Mouse (Mus musculus) CH12.LX (cell line): ENCODE measurements around the gene Nfic. TPM values are rescaled to one million over a fixed set of nuclear protein-coding genes. Genes with fewer than 3 reads are reported as not detected.

Experiments used
- DNase-seq: peaks from one replicate; pipeline ENCODE4 v3.0.0-alpha.2; 2013; ENCODE audit errors: extremely low read depth
- H3K27ac ChIP-seq: 2 replicates; pipeline ENCODE4 v1.5.1; 2012; ENCODE audit warnings: low read depth, mild to moderate bottlenecking, control low read depth, moderate library complexity; ENCODE audit not compliant: insufficient read depth
- H3K27me3 ChIP-seq: replicated peaks from 2 replicates; pipeline ENCODE3; 2012; ENCODE audit warnings: inconsistent platforms
- H3K36me3 ChIP-seq, 2 experiments: replicated peaks in 1 of 2; 2 replicates each; pipeline versions ENCODE3 to v1.6.1; 2012; ENCODE audit warnings: inconsistent platforms in 1 of 2, low read length in 1 of 2, mild to moderate bottlenecking in 1 of 2, mixed read lengths in 1 of 2, moderate library complexity in 1 of 2; ENCODE audit not compliant: control insufficient read depth in 1 of 2, insufficient read depth in 1 of 2
- H3K4me1 ChIP-seq, 2 experiments: 2 replicates each; pipeline ENCODE4 v1.6.1; 2012; ENCODE audit warnings: inconsistent platforms in 1 of 2, moderate library complexity in 1 of 2; ENCODE audit not compliant: insufficient read depth in 2 of 2, control insufficient read depth in 1 of 2
- H3K4me2 ChIP-seq: 2 replicates; pipeline ENCODE4 v1.6.1; 2012; ENCODE audit warnings: low read depth, mild to moderate bottlenecking, control low read depth; ENCODE audit not compliant: poor library complexity, insufficient read depth, severe bottlenecking
- H3K4me3 ChIP-seq, 3 experiments: fragments of 150-350 bp in 1 of 3; sonication (generic) in 1 of 3; replicated peaks in 1 of 3; 2 replicates each; pipeline versions ENCODE3 to v1.5.1; 2011 to 2012; ENCODE audit warnings: low read depth in 2 of 3, low read length in 2 of 3, mild to moderate bottlenecking in 2 of 3, moderate library complexity in 2 of 3, control low read depth in 1 of 3, improper control_type of control experiment in 1 of 3, inconsistent platforms in 1 of 3, mixed read lengths in 1 of 3; ENCODE audit not compliant: poor library complexity in 1 of 3
- H3K79me2 ChIP-seq: replicated peaks from 2 replicates; pipeline ENCODE4 v1.6.1; 2012; ENCODE audit warnings: mild to moderate bottlenecking, moderate library complexity; ENCODE audit not compliant: control insufficient read depth, poor library complexity, insufficient read depth, severe bottlenecking; ENCODE audit errors: extremely low read depth
- H3K9ac ChIP-seq: 2 replicates; pipeline ENCODE4 v1.6.1; 2012; ENCODE audit warnings: low read depth, mild to moderate bottlenecking, control low read depth, moderate library complexity; ENCODE audit not compliant: insufficient read depth
- H3K9me3 ChIP-seq: replicated peaks from 2 replicates; pipeline ENCODE3; 2012; ENCODE audit warnings: low read length, inconsistent platforms, mixed read lengths
- BHLHE40 ChIP-seq: IDR thresholded peaks from 2 replicates; pipeline ENCODE4 v1.6.1; 2011; ENCODE audit warnings: mild to moderate bottlenecking, low read depth, low read length, improper control_type of control experiment
- EP300 ChIP-seq: IDR thresholded peaks from 2 replicates; pipeline ENCODE4 v1.6.1; 2011; ENCODE audit warnings: low read length, improper control_type of control experiment
- IRF4 ChIP-seq: IDR thresholded peaks from 2 replicates; pipeline ENCODE4 v1.6.1; 2014; ENCODE audit warnings: low read depth, mild to moderate bottlenecking, inconsistent platforms, low read length, improper control_type of control experiment
- MAFK ChIP-seq: IDR thresholded peaks from 2 replicates; pipeline ENCODE4 v1.6.1; 2011; ENCODE audit warnings: low read length, improper control_type of control experiment; ENCODE audit not compliant: insufficient replicate concordance
- MAZ ChIP-seq: IDR thresholded peaks from 2 replicates; pipeline ENCODE4 v1.6.1; 2012; ENCODE audit warnings: low read depth, mild to moderate bottlenecking, inconsistent platforms, low read length, improper control_type of control experiment, moderate library complexity
- MXI1 ChIP-seq: IDR thresholded peaks from 2 replicates; pipeline ENCODE4 v1.6.1; 2011; ENCODE audit warnings: mild to moderate bottlenecking, low read depth, low read length, improper control_type of control experiment
- POLR2AphosphoS2 ChIP-seq: IDR thresholded peaks from 2 replicates; pipeline ENCODE4 v1.6.1; 2011; ENCODE audit warnings: low read depth, low read length, improper control_type of control experiment
- TCF12 ChIP-seq: IDR thresholded peaks from 2 replicates; pipeline ENCODE4 v1.6.1; 2014; ENCODE audit warnings: low read depth, mild to moderate bottlenecking, inconsistent platforms, low read length, improper control_type of control experiment
- USF2 ChIP-seq: conservative IDR thresholded peaks from 2 replicates; pipeline ENCODE4 v1.6.1; 2011; ENCODE audit warnings: low read depth, low read length, improper control_type of control experiment
- ZKSCAN1 ChIP-seq: IDR thresholded peaks from 2 replicates; pipeline ENCODE4 v1.6.1; 2012; ENCODE audit warnings: low read depth, inconsistent platforms, low read length, improper control_type of control experiment, borderline replicate concordance
- dilution Hi-C: fragments of 300-500 bp; cut with MboI; formaldehyde crosslinking; loops from 2 replicates; pipeline ENCODE4 v1.14.3; 2020; ENCODE audit warnings: low sequenced_read_pairs; ENCODE audit not compliant: extremely low pct_unique_long_range_greater_than_20kb, extremely low pct_ligation_motif_present
- in situ Hi-C: fragments of 300-500 bp; cut with MboI; formaldehyde crosslinking; loops from 3 replicates; pipeline ENCODE4 v1.14.3; 2019; ENCODE audit warnings: low sequenced_read_pairs, low pct_ligation_motif_present, low pct_unique_long_range_greater_than_20kb, mixed read lengths
- polyA plus RNA-seq: library from polyadenylated mRNA; unstranded; fragments of >175 nt; gene quantifications from 2 replicates; pipeline ENCODE4 v1.2.1, GENCODE M21; 2012; ENCODE audit warnings: low read depth; ENCODE audit not compliant: insufficient read length
- total RNA-seq, 2 experiments: library from RNA; depleted of rRNA; stranded (reverse); fragments of 300-350 nt in 1 of 2; fragments of >200 nt in 1 of 2; gene quantifications; 2 replicates each; pipeline ENCODE4 v1.2.3; 2012 to 2014

Nfic gene
- total and polyA plus RNA-seq, 3 experiments = 0.07 to 4.7 (median 4.0) TPM

DNA sequence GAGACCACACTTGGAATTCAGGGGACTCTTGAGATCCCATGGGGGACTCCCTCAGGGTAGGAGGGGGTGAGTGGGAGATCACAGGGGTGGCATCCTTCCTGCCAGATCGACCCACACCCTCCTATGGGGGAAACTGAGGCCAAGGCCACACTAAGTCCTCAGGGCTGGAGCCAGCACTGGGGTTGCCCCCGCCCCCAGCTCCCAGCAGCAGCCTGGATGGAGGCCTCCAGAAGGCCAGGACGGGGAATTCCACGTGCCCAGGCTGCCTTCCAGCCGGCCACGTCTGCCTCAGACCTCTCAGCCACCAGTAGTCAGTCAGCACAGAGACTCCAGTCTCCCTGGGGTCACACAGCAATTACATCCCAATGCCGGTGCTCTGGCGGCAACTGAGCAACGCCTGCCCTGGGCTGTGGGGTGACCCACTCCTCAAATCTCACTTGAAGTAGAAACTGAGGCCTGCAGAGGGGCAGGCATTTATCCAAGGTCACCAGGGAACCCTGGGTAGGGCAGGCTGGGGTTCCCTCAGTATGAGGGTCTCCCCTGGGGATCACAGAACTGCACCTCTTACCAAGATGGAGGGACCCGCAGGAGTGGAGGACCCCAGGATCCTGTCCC lies 30.1 kb downstream of the Nfic start:
- Histone ChIP-seq H3K9me3 (no peaks in the 10 kb centered on the region), H3K36me3 (peaks cover 3 to 5% of the 10 kb centered on the region in 2 experiments), H3K4me2 (peak overlapping the region; percentile 76; the same call in 1 of the 2 replicates), H3K27me3 (peaks cover 27% of the 10 kb centered on the region), H3K27ac (no peak overlapping the region), H3K4me1 (peaks cover 20 to 35% of the 10 kb centered on the region in 2 experiments), H3K4me3 (peak overlapping the region in 2 of 3 experiments; percentile 25 to 58), H3K79me2 (peaks cover 24% of the 10 kb centered on the region), H3K9ac (peak overlapping the region; percentile 83; the same call in 1 of the 2 replicates)
- dilution Hi-C loops (no loop called here), in situ Hi-C loops (no loop called here)
- no peak for DNase-seq
- TF ChIP-seq TCF12 (peak; percentile 20; the same call in 1 of the 2 replicates), IRF4 (0 out of 2 replicates have a peak, but pooled peaks have one; percentile 6), BHLHE40 (0 out of 2 replicates have a peak, but pooled peaks have one; percentile 23), MXI1 (peak; percentile 25; the same call in 1 of the 2 replicates), EP300 (no peak)

DNA sequence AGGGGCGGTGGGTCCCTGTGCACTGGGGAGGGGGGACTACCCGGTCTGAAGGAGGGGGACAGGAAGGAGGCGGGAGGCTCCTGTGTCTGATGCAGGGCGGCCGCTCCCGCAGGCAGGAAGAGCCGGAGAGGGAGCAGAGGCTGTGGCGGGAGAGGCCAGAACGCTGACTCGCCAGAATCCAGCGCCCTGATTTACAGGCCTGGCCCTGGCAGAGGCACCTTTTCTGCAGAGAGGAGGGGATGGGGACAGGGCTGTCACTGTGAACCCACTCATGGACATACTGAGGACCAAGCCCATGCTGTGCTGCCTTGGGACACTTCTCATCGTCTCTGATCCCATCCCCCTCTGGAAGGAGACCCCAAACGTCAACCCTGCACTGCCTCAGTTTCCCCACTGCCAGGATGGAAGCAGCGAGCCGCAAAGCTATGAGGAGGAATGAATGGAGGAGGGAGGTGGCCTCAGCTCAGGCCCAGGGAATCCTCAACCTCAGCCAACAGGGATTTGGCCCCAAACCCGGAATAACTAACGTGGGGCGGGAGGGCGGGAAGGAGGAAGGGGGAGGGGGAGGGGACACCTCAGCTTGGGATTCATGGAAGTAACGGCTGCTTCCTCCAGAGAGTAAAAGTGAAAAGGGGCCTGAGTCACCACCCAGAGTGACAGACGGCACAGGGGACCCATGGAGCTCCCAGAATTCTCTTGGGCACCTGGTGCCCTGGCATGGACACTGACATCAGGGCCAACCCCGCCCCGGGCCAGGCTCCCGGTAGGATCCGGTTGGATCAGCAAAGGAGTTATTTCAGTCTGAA lies 31.0 kb downstream of the Nfic start:
- in situ Hi-C loops (no loop called here), dilution Hi-C loops (no loop called here)
- Histone ChIP-seq H3K79me2 (peaks cover 24% of the 10 kb centered on the region), H3K27ac (no peak overlapping the region), H3K36me3 (peaks cover 12 to 14% of the 10 kb centered on the region in 2 experiments), H3K4me3 (no peak overlapping the region), H3K9ac (no peak overlapping the region), H3K4me1 (peaks cover 20 to 32% of the 10 kb centered on the region in 2 experiments), H3K27me3 (peaks cover 27% of the 10 kb centered on the region), H3K9me3 (no peaks in the 10 kb centered on the region), H3K4me2 (no peak overlapping the region)
- TF ChIP-seq MAFK (0 out of 2 replicates have a peak, but pooled peaks have one; percentile 28), MAZ (no peak)
- DNase-seq = no peak

DNA sequence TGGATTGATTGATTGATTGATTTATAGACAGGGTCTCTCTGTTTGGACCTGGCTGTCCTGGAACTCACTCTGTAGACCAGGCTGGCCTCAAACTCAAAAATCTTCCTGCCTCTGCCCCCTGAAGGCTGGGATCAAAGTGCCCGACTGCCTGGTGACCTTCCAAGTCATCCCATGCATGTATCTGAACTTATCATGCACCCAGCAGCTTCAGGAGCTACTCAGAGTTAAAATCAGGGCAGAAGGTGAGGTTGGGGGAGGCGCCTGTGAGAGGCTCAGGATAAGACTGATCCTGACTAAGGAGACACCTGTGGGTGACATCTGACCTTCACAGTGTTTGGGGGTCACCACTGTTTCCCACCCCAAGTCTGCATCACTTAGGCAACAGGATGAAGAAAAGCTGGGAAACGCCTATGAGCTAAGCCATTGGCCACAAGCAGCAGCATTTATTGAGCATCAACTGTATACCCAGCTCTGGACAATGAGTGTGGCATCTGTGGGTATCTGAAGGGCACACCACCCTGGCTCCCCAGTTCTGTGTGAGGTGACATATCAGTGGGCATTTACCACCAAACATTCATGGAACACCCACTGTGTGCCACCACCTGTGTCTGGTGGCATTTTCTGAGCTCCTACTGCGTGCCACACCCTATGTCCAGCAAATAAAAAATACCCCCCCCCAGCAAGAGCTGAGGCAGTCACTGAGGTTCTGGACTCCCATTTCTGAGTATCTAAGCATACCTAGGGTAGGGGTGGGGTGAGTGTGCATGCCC lies 31.8 kb downstream of the Nfic start:
- peaks cover 15 to 21% of the 10 kb centered on the region in 2 experiments for H3K36me3 ChIP-seq
- no peak overlapping the region for H3K4me2 ChIP-seq
- peaks cover 27% of the 10 kb centered on the region for H3K27me3 ChIP-seq
- H3K9me3 ChIP-seq = no peaks in the 10 kb centered on the region
- no peak overlapping the region for H3K4me3 ChIP-seq
- TF ChIP-seq POLR2AphosphoS2 (no peak), USF2 (no peak), ZKSCAN1 (peak; percentile 60)
- TF ChIP-seq, all 38 proteins: peak for 1
- dilution Hi-C loops (no loop called here), in situ Hi-C loops (no loop called here)
- Histone ChIP-seq H3K9ac (no peak overlapping the region), H3K4me1 (peaks cover 16 to 27% of the 10 kb centered on the region in 2 experiments), H3K79me2 (peaks cover 24% of the 10 kb centered on the region), H3K27ac (no peak overlapping the region)
- no peak for DNase-seq
